Mouse (Mus musculus): ENCODE data around the gene Tbxas1. TPM values are rescaled to one million over a fixed set of nuclear protein-coding genes. Genes with fewer than 3 reads are reported as not detected.
A peak's percentile ranks its signal among the peaks of the same experiment; 100 is the strongest.

Gene Tbxas1
- total RNA-seq, 2 experiments from 2014 or later = 2.1 to 2.3 TPM

DNA sequence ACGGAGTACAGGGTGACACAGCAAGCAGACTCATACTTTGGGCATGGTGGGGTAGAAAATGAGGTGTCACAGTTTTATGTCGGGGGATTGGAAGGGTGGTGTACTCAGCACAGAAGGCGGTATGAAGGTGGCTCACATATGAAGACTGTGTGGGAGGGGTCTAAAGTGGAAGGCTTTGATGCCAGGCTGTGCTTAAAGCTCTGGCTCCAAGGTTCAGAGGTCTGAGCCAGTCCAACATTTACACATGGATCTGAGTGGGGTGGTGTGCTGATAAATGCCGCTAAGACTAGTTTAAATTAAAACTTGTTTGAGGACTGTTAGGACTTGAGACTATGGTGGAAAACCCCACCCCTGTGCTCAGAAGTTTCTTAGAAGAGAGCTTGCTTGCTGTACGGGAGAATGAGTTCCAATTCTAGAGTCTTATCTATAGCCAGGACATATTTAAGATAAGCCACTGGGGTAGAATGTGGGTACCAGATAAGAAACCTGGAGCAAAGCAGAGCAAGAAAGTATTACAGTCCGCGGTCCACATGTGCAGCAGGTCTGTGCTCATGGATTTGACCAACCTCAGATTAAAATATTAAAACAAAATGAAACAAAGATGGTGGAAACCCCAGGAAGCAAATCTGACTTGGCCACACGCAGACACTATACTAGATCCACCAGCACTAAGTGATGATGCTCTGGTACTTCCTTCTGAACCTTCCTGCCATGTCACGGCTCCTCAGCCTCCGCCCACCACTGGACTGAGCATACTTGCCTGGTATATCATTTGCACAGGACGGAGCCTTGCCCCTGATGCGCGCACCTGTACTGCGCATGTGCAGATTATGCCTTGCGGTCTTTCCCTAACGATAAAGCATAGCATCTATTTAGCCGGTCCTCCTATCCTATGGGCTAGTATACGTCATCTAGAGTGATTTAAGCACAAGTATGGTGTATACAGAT is 48.9 kb downstream of the Tbxas1 start:
- no peak for DNase-seq

DNA sequence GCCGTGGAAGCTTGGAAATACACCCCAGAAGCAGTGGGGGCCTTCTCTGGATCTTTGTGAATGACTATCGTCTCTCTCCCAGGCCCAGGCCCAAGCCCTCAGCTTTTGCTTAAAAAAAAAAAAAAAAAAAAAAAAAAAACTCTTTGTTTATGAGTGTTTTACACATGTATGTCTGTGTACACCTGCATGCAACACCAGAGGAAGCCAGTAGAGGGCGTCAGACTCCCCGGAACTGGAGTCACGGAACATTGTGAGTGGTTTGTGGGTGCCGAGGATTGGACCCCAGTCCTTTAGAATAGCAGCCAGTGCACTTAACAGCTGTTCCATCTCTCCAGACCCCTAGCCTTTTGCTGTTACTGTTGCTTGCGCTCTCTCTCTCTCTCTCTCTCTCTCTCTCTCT is 50.5 kb downstream of the Tbxas1 start:
- DNase-seq = no peak

DNA sequence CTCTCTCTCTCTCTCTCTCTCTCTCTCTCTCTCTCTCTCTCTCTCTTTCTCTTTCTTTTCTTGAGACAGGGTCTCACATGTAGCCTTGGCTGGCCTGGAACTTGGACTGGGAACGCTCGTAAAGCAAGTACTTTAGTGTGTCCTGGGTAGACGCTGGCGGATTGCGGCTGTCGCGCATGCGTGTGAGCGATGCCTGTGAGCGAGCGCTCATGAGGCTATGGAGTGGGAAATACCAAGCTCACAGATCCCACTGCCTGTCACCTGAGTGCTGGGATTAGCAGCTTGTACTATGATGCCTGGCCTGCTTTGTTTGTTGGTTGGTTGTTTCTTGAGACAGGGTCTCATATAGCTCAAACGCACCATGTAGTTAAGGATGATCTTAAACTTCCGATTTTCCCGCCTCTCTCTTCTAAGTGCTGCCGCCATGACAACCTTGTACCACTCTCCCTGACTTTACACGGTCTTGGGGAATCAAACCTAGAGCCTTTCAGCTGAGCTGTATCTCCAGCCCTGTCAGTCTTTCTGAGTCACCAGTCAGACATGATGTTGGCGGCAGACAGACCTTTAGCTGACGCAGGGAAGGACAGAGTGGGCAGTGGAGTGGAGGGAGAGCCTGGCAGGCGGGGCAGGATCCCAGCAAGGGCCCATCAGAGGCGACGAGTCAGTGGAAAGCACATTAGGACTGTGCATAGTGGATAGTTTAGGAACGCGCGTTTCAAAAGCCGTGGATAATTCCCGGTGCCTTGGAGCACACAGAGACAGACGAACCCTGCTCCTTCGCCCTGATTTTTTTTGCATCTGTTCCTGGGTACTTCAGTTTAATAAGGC is 51.1 kb downstream of the Tbxas1 start:
- no peak for DNase-seq

- DNase-seq = no peak
These were observed 51.8 kb downstream of the Tbxas1 start for GRCm38 (mm10) chr6:38926963-38927361.

GRCm38 (mm10) chr6:38928489-38928888 is 53.3 kb downstream of the Tbxas1 start:
- DNase-seq = no peak

- no peak for DNase-seq
These were observed 60.8 kb downstream of the Tbxas1 start for GRCm38 (mm10) chr6:38936009-38936408.

DNA sequence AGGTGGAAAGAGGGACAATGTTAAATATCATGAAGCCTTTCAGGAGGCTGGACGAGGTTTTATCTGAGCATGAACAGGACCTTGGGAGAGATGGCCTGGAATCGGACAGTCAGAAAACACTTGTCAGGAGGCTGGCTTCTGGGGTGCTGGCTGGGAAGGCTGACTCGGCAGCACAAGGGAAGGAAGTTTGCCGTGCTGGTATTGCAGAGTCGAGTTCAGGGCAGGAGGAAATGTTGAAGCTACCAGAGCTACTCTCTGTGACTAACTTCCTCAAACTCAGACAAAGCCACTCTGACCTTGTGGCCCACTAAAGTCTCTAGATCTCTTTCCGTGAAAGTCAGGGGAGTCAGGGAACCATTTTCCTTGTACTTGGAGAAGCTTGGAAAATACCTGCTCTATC is 63.2 kb downstream of the Tbxas1 start:
- DNase-seq = no peak

- no peak for DNase-seq
These were observed 63.9 kb downstream of the Tbxas1 start for GRCm38 (mm10) chr6:38939096-38939495.

DNA sequence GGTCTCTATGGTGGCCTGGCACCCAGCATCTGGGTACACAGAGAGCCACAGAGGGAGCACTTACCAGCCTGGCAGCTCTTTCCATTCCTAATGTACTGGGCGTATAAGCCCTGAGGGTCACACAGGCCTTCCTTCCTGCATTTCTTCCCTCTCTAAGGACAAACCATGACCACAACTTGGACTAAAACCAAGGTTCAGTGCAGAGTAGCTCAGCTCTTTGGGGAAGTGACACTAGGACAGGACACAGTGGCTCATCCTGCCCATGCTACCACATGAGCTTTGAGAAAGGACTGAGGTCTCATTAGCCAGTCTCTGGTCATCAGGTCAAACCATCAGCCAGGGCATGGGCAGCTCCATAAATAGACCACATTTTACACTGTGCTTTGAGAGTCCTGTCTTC is 65.8 kb downstream of the Tbxas1 start:
- no peak for DNase-seq

- no peak for DNase-seq
These were observed 67.6 kb downstream of the Tbxas1 start for GRCm38 (mm10) chr6:38942771-38943170.

- DNase-seq = no peak
These were observed 69.2 kb downstream of the Tbxas1 start for GRCm38 (mm10) chr6:38944392-38944791.

- no peak for DNase-seq
These were observed 69.6 kb downstream of the Tbxas1 start for GRCm38 (mm10) chr6:38944826-38945225.

- no peak for DNase-seq
These were observed 70.5 kb downstream of the Tbxas1 start for GRCm38 (mm10) chr6:38945681-38946080.

- no peak for DNase-seq
These were observed 72.1 kb downstream of the Tbxas1 start for GRCm38 (mm10) chr6:38947282-38947681.

DNA sequence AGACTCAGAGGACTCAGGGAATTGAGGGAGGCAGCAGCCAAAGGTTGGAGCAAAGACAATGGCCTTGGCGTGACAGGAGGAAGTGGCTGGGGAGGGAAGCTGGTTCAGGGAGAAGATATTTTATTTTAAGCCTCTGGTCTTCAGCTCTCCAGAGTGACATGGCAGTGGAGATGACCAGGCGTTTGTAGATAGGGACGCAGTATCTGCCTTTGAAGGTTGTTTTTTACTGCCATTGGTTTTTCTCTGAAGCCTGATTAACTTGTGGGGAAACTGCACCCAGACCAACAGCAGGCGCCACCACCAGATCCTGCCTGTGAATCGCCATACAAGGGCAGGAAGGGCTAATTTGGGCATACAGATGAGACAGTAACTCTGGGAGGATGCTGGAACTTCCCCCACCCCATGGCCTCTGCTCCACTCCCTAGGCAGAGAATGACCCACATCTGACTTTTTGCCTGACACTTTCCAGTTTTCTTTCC is 74.5 kb downstream of the Tbxas1 start:
- no peak for DNase-seq

GRCm38 (mm10) chr6:38950341-38950740 is 75.1 kb downstream of the Tbxas1 start:
- no peak for DNase-seq

- no peak for DNase-seq
These were observed 75.6 kb downstream of the Tbxas1 start for GRCm38 (mm10) chr6:38950838-38951237.

- no peak for DNase-seq
These were observed 81.4 kb downstream of the Tbxas1 start for GRCm38 (mm10) chr6:38956641-38957040.

DNA sequence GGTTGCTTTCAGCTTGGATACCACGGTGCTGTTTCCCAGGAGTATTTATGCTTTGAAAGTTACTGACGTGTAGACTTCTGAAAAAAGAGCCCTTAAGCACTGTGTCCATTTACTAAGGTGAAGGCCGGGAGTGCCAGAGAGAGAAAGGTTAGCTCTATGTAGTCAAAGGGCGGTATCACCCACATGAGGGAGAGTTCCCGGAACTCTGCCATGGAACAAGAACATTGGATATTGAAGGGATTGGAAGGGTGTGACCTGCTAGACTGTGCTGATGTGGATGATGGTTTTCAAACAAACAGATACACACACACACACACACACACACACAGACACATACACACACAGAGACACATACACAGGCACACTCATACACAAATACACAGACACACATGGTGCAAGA is 82.0 kb downstream of the Tbxas1 start:
- DNase-seq = no peak

DNA sequence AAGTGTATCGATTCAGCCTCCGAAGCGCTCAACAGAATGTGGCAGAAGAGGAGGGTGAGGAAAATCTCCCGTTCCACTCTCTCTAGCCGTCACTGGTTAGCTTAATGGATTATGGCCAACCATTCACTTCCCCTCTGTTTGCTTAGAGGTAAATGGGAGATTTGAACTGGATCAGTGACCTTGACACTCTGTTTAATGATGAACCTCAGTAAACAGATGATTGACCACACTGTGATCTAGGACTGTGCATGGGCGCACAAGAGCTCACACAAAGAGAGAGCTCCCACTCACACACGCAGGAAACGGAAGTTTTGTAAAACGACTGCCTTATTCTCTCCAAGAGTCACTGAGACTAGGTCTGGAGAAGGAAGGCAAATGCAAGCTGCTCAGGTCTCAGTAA is 84.3 kb downstream of the Tbxas1 start:
- no peak for DNase-seq

- DNase-seq = no peak
These were observed 85.2 kb downstream of the Tbxas1 start for GRCm38 (mm10) chr6:38960367-38960766.

- peak in 1 of 2 experiments; percentile 20 for DNase-seq
These were observed 85.7 kb downstream of the Tbxas1 start for GRCm38 (mm10) chr6:38960791-38961426.

All from layer of hippocampus, postnatal 36 days (tissue).